Mouse (Mus musculus): ENCODE results near the gene Cbx7.

- no peak for TF ChIP-seq CTCF (IDR thresholded peaks at IDR 0.05; ENCODE audit: low read depth, low read length)
- TF ChIP-seq POLR2A (IDR thresholded peaks at IDR 0.05; ENCODE audit: extremely low read depth, insufficient read depth, low read length): no peak
Measured at GRCm38 (mm10) chr15:79917111-79917720, 53.7 kb downstream of the Cbx7 start.
